Mouse (Mus musculus): ENCODE measurements around the gene Gpbp1l1. TPM values are rescaled to one million over a fixed set of nuclear protein-coding genes. Genes with fewer than 3 reads are reported as not detected.

Gpbp1l1 gene
- total and polyA plus RNA-seq, 3 experiments = 31.3 to 60.2 (median 34.7) TPM

- TF ChIP-seq CHD1 (IDR thresholded peaks at IDR 0.05; ENCODE audit: low read depth, low read length) = peak; percentile 61; the same call in 1 of the 2 replicates
- TF ChIP-seq SIN3A (IDR thresholded peaks at IDR 0.05; ENCODE audit: low read length) = peak; percentile 58; the same call in 1 of the 2 replicates
- no peak for TF ChIP-seq CHD2 (IDR thresholded peaks at IDR 0.05; ENCODE audit: low read length)
- no peak for DNase-seq (ENCODE audit: extremely low read depth)
- Histone ChIP-seq H3K4me1 (ENCODE audit: control insufficient read depth in 1 of 2, insufficient read depth in 2 of 2) (peaks cover 0 to 18% of the 10 kb centered on the region in 2 experiments; a peak in 2 of 4 replicates), H3K79me2 (replicated peaks; ENCODE audit: control insufficient read depth, extremely low read depth, insufficient read depth, poor library complexity, severe bottlenecking) (peaks cover 50% of the 10 kb centered on the region), H3K4me2 (ENCODE audit: insufficient read depth, low read depth, poor library complexity, severe bottlenecking) (peak overlapping the region; percentile 96), H3K9ac (ENCODE audit: insufficient read depth, low read depth) (peak overlapping the region; percentile 72), H3K27me3 (replicated peaks) (no peaks in the 10 kb centered on the region), H3K36me3 (replicated peaks in 1 of 2; ENCODE audit: control insufficient read depth in 1 of 2, insufficient read depth in 1 of 2, low read length in 1 of 2) (peaks cover 5 to 23% of the 10 kb centered on the region in 2 experiments), H3K4me3 (replicated peaks in 1 of 3; ENCODE audit: low read depth in 2 of 3, low read length in 2 of 3, poor library complexity in 1 of 3) (peak overlapping the region; percentile 57 to 99 (median 82)), H3K9me3 (replicated peaks; ENCODE audit: low read length) (no peaks in the 10 kb centered on the region), H3K27ac (ENCODE audit: insufficient read depth, low read depth) (no peak overlapping the region)
- in situ Hi-C loops (cut with MboI; ENCODE audit: low pct_ligation_motif_present, low pct_unique_long_range_greater_than_20kb, low sequenced_read_pairs) = no loop called here
- dilution Hi-C loops (cut with MboI; ENCODE audit: extremely low pct_ligation_motif_present, extremely low pct_unique_long_range_greater_than_20kb, low sequenced_read_pairs) = no loop called here
Observed at GRCm38 (mm10) chr4:116558151-116558882, 859 bp downstream of the Gpbp1l1 start.

- TF ChIP-seq BHLHE40 (IDR thresholded peaks at IDR 0.05; ENCODE audit: low read depth, low read length) = no peak
- TF ChIP-seq EP300 (IDR thresholded peaks at IDR 0.05; ENCODE audit: low read length) = no peak
- no peak for TF ChIP-seq TBP (conservative IDR thresholded peaks at IDR 0.05; ENCODE audit: low read depth, low read length)
- TF ChIP-seq ELF1 (IDR thresholded peaks at IDR 0.05; ENCODE audit: low read depth, low read length) = no peak
- TF ChIP-seq E2F4 (IDR thresholded peaks at IDR 0.05; ENCODE audit: insufficient replicate concordance, low read depth, low read length) = no peak
- TF ChIP-seq SMC3 (IDR thresholded peaks at IDR 0.05; ENCODE audit: low read depth, low read length) = no peak
- TF ChIP-seq PAX5 (IDR thresholded peaks at IDR 0.05; ENCODE audit: low read length) = no peak
- no peak for TF ChIP-seq ZKSCAN1 (IDR thresholded peaks at IDR 0.05; ENCODE audit: borderline replicate concordance, low read depth, low read length)
- TF ChIP-seq POLR2A (IDR thresholded peaks at IDR 0.05; ENCODE audit: low read depth, low read length) = no peak
- TF ChIP-seq JUND (conservative IDR thresholded peaks at IDR 0.05; ENCODE audit: low read depth, low read length) = no peak
- TF ChIP-seq CTCF (conservative IDR thresholded peaks at IDR 0.05 in 1 of 2, IDR thresholded peaks at IDR 0.05 in 1 of 2; ENCODE audit: low read depth in 2 of 2, low read length in 2 of 2) = no peak
- TF ChIP-seq RAD21 (IDR thresholded peaks at IDR 0.05; ENCODE audit: low read depth, low read length) = no peak
- TF ChIP-seq IRF4 (IDR thresholded peaks at IDR 0.05; ENCODE audit: low read depth, low read length) = no peak
- TF ChIP-seq CHD1 (IDR thresholded peaks at IDR 0.05; ENCODE audit: low read depth, low read length) = no peak
- H3K36me3 ChIP-seq (replicated peaks in 1 of 2; ENCODE audit: control insufficient read depth in 1 of 2, insufficient read depth in 1 of 2, low read length in 1 of 2) = peaks cover 39 to 60% of the 10 kb centered on the region in 2 experiments
- no peaks in the 10 kb centered on the region for H3K27me3 ChIP-seq (replicated peaks)
- dilution Hi-C loops (cut with MboI; ENCODE audit: extremely low pct_ligation_motif_present, extremely low pct_unique_long_range_greater_than_20kb, low sequenced_read_pairs) (no loop called here), in situ Hi-C loops (cut with MboI; ENCODE audit: low pct_ligation_motif_present, low pct_unique_long_range_greater_than_20kb, low sequenced_read_pairs) (no loop called here)
- peak overlapping the region in 1 of 3 experiments; percentile 80 for H3K4me3 ChIP-seq (replicated peaks in 1 of 3; ENCODE audit: low read depth in 2 of 3, low read length in 2 of 3, poor library complexity in 1 of 3)
- peaks cover 6% of the 10 kb centered on the region for H3K79me2 ChIP-seq (replicated peaks; ENCODE audit: control insufficient read depth, extremely low read depth, insufficient read depth, poor library complexity, severe bottlenecking)
- H3K9ac ChIP-seq (ENCODE audit: insufficient read depth, low read depth) = no peak overlapping the region; the same call in 1 of the 2 replicates
- H3K9me3 ChIP-seq (replicated peaks; ENCODE audit: low read length) = peaks cover 2% of the 10 kb centered on the region
- no peak for DNase-seq (ENCODE audit: extremely low read depth)
- H3K4me2 ChIP-seq (ENCODE audit: insufficient read depth, low read depth, poor library complexity, severe bottlenecking) = peak overlapping the region; percentile 58; the same call in 1 of the 2 replicates
- H3K4me1 ChIP-seq (ENCODE audit: control insufficient read depth in 1 of 2, insufficient read depth in 2 of 2) = peaks cover 0 to 24% of the 10 kb centered on the region in 2 experiments; a peak in 2 of 4 replicates
- H3K27ac ChIP-seq (ENCODE audit: insufficient read depth, low read depth) = no peak overlapping the region
Observed at GRCm38 (mm10) chr4:116595793-116596192, 38.3 kb downstream of the Gpbp1l1 start.

Measured in CH12.LX (cell line).